Mouse (Mus musculus) kidney, adult 11 months (tissue): ENCODE measurements around the gene Cbx4.

Experiments
- DNase-seq: peaks from one replicate; pipeline ENCODE4 v3.0.0; 2022

The Cbx4 gene

GRCm38 (mm10) chr11:119086144-119086971, at the start of gene Cbx4:
TSS of gene Cbx4 (minus strand) at chr11:119086221.
- DNase-seq = peak; percentile 90

GRCm38 (mm10) chr11:119134586-119134985, 48.6 kb upstream of the Cbx4 start:
- DNase-seq = no peak

GRCm38 (mm10) chr11:119133437-119134221, 47.6 kb upstream of the Cbx4 start:
- DNase-seq = peak; percentile 81

GRCm38 (mm10) chr11:119132198-119133035, 46.4 kb upstream of the Cbx4 start:
- DNase-seq = no peak

GRCm38 (mm10) chr11:119130081-119130765, 44.2 kb upstream of the Cbx4 start:
- DNase-seq = no peak

GRCm38 (mm10) chr11:119129281-119130058, 43.4 kb upstream of the Cbx4 start:
- DNase-seq = peak; percentile 42

- no peak for DNase-seq
Measured at GRCm38 (mm10) chr11:119128668-119129280, 42.8 kb upstream of the Cbx4 start.

GRCm38 (mm10) chr11:119127686-119128473, 41.9 kb upstream of the Cbx4 start:
- peak; percentile 95 for DNase-seq

GRCm38 (mm10) chr11:119127147-119127546, 41.1 kb upstream of the Cbx4 start:
- DNase-seq = peak; percentile 58

- peak; percentile 98 for DNase-seq
Measured at GRCm38 (mm10) chr11:119125929-119126861, 40.2 kb upstream of the Cbx4 start.

- no peak for DNase-seq
Measured at GRCm38 (mm10) chr11:119124536-119124935, 38.5 kb upstream of the Cbx4 start.

GRCm38 (mm10) chr11:119123522-119124319, 37.7 kb upstream of the Cbx4 start:
- DNase-seq = no peak

GRCm38 (mm10) chr11:119122396-119122795, 36.4 kb upstream of the Cbx4 start:
- no peak for DNase-seq

- no peak for DNase-seq
Measured at GRCm38 (mm10) chr11:119118905-119119304, 32.9 kb upstream of the Cbx4 start.

- no peak for DNase-seq
Measured at GRCm38 (mm10) chr11:119117945-119118344, 31.9 kb upstream of the Cbx4 start.

GRCm38 (mm10) chr11:119116992-119117391, 31.0 kb upstream of the Cbx4 start:
- no peak for DNase-seq

- no peak for DNase-seq
Measured at GRCm38 (mm10) chr11:119112721-119113120, 26.7 kb upstream of the Cbx4 start.

GRCm38 (mm10) chr11:119111345-119111744, 25.3 kb upstream of the Cbx4 start:
- DNase-seq = no peak
